ENCODE assay signal across 9 mouse cellular contexts in genomic region chr8:123117744-123118143, GRCm38 (mm10). TPM values are rescaled to one million over a fixed set of nuclear protein-coding genes. Genes with fewer than 3 reads are reported as not detected.
DNase-seq lines count a peak whose midpoint lies in the region; ATAC-seq lines count a peak whose summit lies in the region.
"Had no signal": no experiment of that assay in that cellular context is flagged by ENCODE, and none has a peak within 500 bp of the region (broad histone marks: within the 10 kb centered on the region; RNA-seq: fewer than 3 reads in every experiment).

No protein-coding gene starts in this region.

- H3K4me2 ChIP-seq in heart, embryonic 16.5 days (ENCODE audit: low read depth, low read length) = peak overlapping the region; percentile 93
- peak overlapping the region; percentile 90 for H3K4me2 ChIP-seq in hindbrain, embryonic 16.5 days (ENCODE audit: low read length)
- peak overlapping the region; percentile 70 for H3K4me2 ChIP-seq in midbrain, embryonic 14.5 days (ENCODE audit: low read length)

- DNase-seq in heart, postnatal 14 days = no peak
- DNase-seq in midbrain, embryonic 14.5 days = no peak
- no peak for DNase-seq in cerebellum, adult 9-10 months
- DNase-seq in lung, adult 18-20 months = no peak
- no peak for DNase-seq in left cerebral cortex, postnatal 14 days (ENCODE audit: low spot score in 2 of 2)

- peak overlapping the region; percentile 57; the same call in 1 of the 2 replicates for H3K9ac ChIP-seq in heart, embryonic 16.5 days (ENCODE audit: low read length)
- peak overlapping the region; percentile 64 for H3K9ac ChIP-seq in hindbrain, embryonic 16.5 days (ENCODE audit: low read depth, low read length)
- peak overlapping the region; percentile 54 for H3K9ac ChIP-seq in midbrain, embryonic 14.5 days (replicated peaks; ENCODE audit: low read length)

- no peaks in the 10 kb centered on the region for H3K36me3 ChIP-seq in heart, embryonic 16.5 days (ENCODE audit: control insufficient read depth, insufficient read depth)
- H3K36me3 ChIP-seq in hindbrain, embryonic 16.5 days (ENCODE audit: control insufficient read depth, insufficient read depth, low read length) = no peaks in the 10 kb centered on the region
- H3K36me3 ChIP-seq in midbrain, embryonic 14.5 days (ENCODE audit: control insufficient read depth, insufficient read depth, low read length) = no peaks in the 10 kb centered on the region

- H3K27ac ChIP-seq in heart, embryonic 16.5 days (ENCODE audit: low read length) = no peak overlapping the region
- no peak overlapping the region for H3K27ac ChIP-seq in brown adipose tissue, adult 24 weeks (replicated peaks; ENCODE audit: low read depth, low read length)
- H3K27ac ChIP-seq in hindbrain, embryonic 16.5 days (ENCODE audit: low read depth, low read length) = no peak overlapping the region
- H3K27ac ChIP-seq in midbrain, embryonic 14.5 days (replicated peaks; ENCODE audit: low read depth, low read length) = no peak overlapping the region

- peak overlapping the region; percentile 56 for H3K4me3 ChIP-seq in heart, embryonic 16.5 days (ENCODE audit: low read length)
- H3K4me3 ChIP-seq in brown adipose tissue, adult 24 weeks (ENCODE audit: insufficient read depth, low read depth, low read length) = peak overlapping the region; percentile 53
- peak overlapping the region; percentile 51 for H3K4me3 ChIP-seq in hindbrain, embryonic 16.5 days (ENCODE audit: low read length)
- peak overlapping the region; percentile 41 for H3K4me3 ChIP-seq in midbrain, embryonic 14.5 days (replicated peaks; ENCODE audit: low read depth, low read length)

- H3K9me3 ChIP-seq in heart, embryonic 16.5 days (replicated peaks; ENCODE audit: control insufficient read depth, low read length) = no peaks in the 10 kb centered on the region
- H3K9me3 ChIP-seq in hindbrain, embryonic 16.5 days (ENCODE audit: control insufficient read depth, low read length) = no peaks in the 10 kb centered on the region
- no peaks in the 10 kb centered on the region for H3K9me3 ChIP-seq in midbrain, embryonic 14.5 days (ENCODE audit: control insufficient read depth, low read length)

- H3K27me3 ChIP-seq in heart, embryonic 16.5 days (ENCODE audit: control insufficient read depth, insufficient read depth, low read length) = peaks cover 42% of the 10 kb centered on the region
- peaks cover 37% of the 10 kb centered on the region for H3K27me3 ChIP-seq in hindbrain, embryonic 16.5 days (replicated peaks; ENCODE audit: control insufficient read depth, insufficient read depth, low read length)
- peaks cover 37% of the 10 kb centered on the region for H3K27me3 ChIP-seq in midbrain, embryonic 14.5 days (ENCODE audit: control insufficient read depth, insufficient read depth, low read length)

- 5% methylated on average over 17 of the region's 17 CpGs for WGBS in heart, embryonic 16.5 days
- 1% methylated on average over 17 of the region's 17 CpGs for WGBS in hindbrain, embryonic 16.5 days
- WGBS in midbrain, embryonic 14.5 days = 2% methylated on average over 17 of the region's 17 CpGs

- H3K4me1 ChIP-seq in heart, embryonic 16.5 days (ENCODE audit: control insufficient read depth, insufficient read depth, low read length) = peaks cover 17% of the 10 kb centered on the region
- H3K4me1 ChIP-seq in brown adipose tissue, adult 24 weeks (ENCODE audit: control insufficient read depth, insufficient read depth, insufficient read length, low read length) = peaks cover 6% of the 10 kb centered on the region
- peaks cover 18% of the 10 kb centered on the region for H3K4me1 ChIP-seq in hindbrain, embryonic 16.5 days (ENCODE audit: control insufficient read depth, insufficient read depth, low read depth, low read length)
- H3K4me1 ChIP-seq in midbrain, embryonic 14.5 days (ENCODE audit: control insufficient read depth, insufficient read depth, low read length) = peaks cover 10% of the 10 kb centered on the region; the same call in 1 of the 2 replicates

- no peak for ATAC-seq in heart, embryonic 16.5 days (replicated peaks; ENCODE audit: extremely low read depth, insufficient read depth, low FRiP score)
- ATAC-seq in hindbrain, embryonic 16.5 days = no peak
- no peak for ATAC-seq in midbrain, embryonic 14.5 days (ENCODE audit: low FRiP score, low TSS enrichment)
- ATAC-seq: Patski had no signal

- intact Hi-C loops in heart, postnatal 14 days (cut with DNase I) = no loop called here
- intact Hi-C loops in left cerebral cortex, postnatal 14 days (cut with DNase I) = loop anchor here (2.0 to 10.0 kb wide), 3 partner anchors 35 to 177 kb away; no protein-coding TSS in a partner anchor

RNA-seq across cellular contexts. Expression of gene Cpne7, which starts 0.6 kb away (rescaled TPM):
- polyA plus RNA-seq in heart, embryonic 16.5 days (2015; fragmentation: Nextera tagmentation; extraction: Ambion mirVana) = 0.20 and 0.35 TPM in 2 replicates
- total RNA-seq in heart, postnatal 14 days (2021) = under 1 TPM; 0.31 to 0.39 TPM
- not detected in 2 replicates for polyA plus RNA-seq in brown adipose tissue, adult 24 weeks (2012; ENCODE audit: insufficient read depth, insufficient read length, missing spikeins)
- 5.9 and 8.6 TPM in 2 replicates for polyA plus RNA-seq in hindbrain, embryonic 16.5 days (2015; fragmentation: Nextera tagmentation; extraction: Ambion mirVana)
- 1.8 and 3.7 TPM in 2 replicates for polyA plus RNA-seq in midbrain, embryonic 14.5 days (2014; fragmentation: Nextera tagmentation; extraction: Ambion mirVana)
- 10 to 100 TPM; 55.0 to 77.7 TPM for total RNA-seq in left cerebral cortex, postnatal 14 days (2021)

RNA-seq across cellular contexts. Expression of gene Rpl13, which starts 15.6 kb away (rescaled TPM):
- 676 and 829 TPM in 2 replicates for polyA plus RNA-seq in heart, embryonic 16.5 days (2015; fragmentation: Nextera tagmentation; extraction: Ambion mirVana)
- 100 to 1,000 TPM; 426 to 446 TPM for total RNA-seq in heart, postnatal 14 days (2021)
- 615 and 813 TPM in 2 replicates for polyA plus RNA-seq in brown adipose tissue, adult 24 weeks (2012; ENCODE audit: insufficient read depth, insufficient read length, missing spikeins)
- 588 and 678 TPM in 2 replicates for polyA plus RNA-seq in hindbrain, embryonic 16.5 days (2015; fragmentation: Nextera tagmentation; extraction: Ambion mirVana)
- 843 and 877 TPM in 2 replicates for polyA plus RNA-seq in midbrain, embryonic 14.5 days (2014; fragmentation: Nextera tagmentation; extraction: Ambion mirVana)
- 100 to 1,000 TPM; 356 to 384 TPM for total RNA-seq in left cerebral cortex, postnatal 14 days (2021)

RNA-seq across cellular contexts. Expression of gene Sult5a1, which starts 40.4 kb away (rescaled TPM):
- polyA plus RNA-seq in heart, embryonic 16.5 days (2015; fragmentation: Nextera tagmentation; extraction: Ambion mirVana) = 4.4 and 5.8 TPM in 2 replicates
- 1 to 10 TPM; 1.2 to 2.1 TPM for total RNA-seq in heart, postnatal 14 days (2021)
- 3.4 and 4.3 TPM in 2 replicates for polyA plus RNA-seq in brown adipose tissue, adult 24 weeks (2012; ENCODE audit: insufficient read depth, insufficient read length, missing spikeins)
- 1.8 and 2.5 TPM in 2 replicates for polyA plus RNA-seq in hindbrain, embryonic 16.5 days (2015; fragmentation: Nextera tagmentation; extraction: Ambion mirVana)
- 0.95 TPM in 1 of 2 replicates, not detected in the other for polyA plus RNA-seq in midbrain, embryonic 14.5 days (2014; fragmentation: Nextera tagmentation; extraction: Ambion mirVana)
- total RNA-seq in left cerebral cortex, postnatal 14 days (2021) = under 1 TPM in 1 of 2 experiments, not detected in 1; 0.59 TPM

RNA-seq across cellular contexts. Expression of gene Spg7, which starts 55.0 kb away (rescaled TPM):
- 60.7 and 71.0 TPM in 2 replicates for polyA plus RNA-seq in heart, embryonic 16.5 days (2015; fragmentation: Nextera tagmentation; extraction: Ambion mirVana)
- 10 to 100 TPM; 75.5 to 76.9 TPM for total RNA-seq in heart, postnatal 14 days (2021)
- 154 and 173 TPM in 2 replicates for polyA plus RNA-seq in brown adipose tissue, adult 24 weeks (2012; ENCODE audit: insufficient read depth, insufficient read length, missing spikeins)
- polyA plus RNA-seq in hindbrain, embryonic 16.5 days (2015; fragmentation: Nextera tagmentation; extraction: Ambion mirVana) = 44.6 and 46.5 TPM in 2 replicates
- 42.0 and 43.6 TPM in 2 replicates for polyA plus RNA-seq in midbrain, embryonic 14.5 days (2014; fragmentation: Nextera tagmentation; extraction: Ambion mirVana)
- total RNA-seq in left cerebral cortex, postnatal 14 days (2021) = 10 to 100 TPM; 69.0 to 69.4 TPM
